Mouse (Mus musculus): ENCODE data around the gene Vezf1. TPM values are rescaled to one million over a fixed set of nuclear protein-coding genes. Genes with fewer than 3 reads are reported as not detected.

Gene Vezf1
- total and polyA plus RNA-seq, 3 experiments = 15.8 to 78.3 (median 60.2) TPM

DNA sequence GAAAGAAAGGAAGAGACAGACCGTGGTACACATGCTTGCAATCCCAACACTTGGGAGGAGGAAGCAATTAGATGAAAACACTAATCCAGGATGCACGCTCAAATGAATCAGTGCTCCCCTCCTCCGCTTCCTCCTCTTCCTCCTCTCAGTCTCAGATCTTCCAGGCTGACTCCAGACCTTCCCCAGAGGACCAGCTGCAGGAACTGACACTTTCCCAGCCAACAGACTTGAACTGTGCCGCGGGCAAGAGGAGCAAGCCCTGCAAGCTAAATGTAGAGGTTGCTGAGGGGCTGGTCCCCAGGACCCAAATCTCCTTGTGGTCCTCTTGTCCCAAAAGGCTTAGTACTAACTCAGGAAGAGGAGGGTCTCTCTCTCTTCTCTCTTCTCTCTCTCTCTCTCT, 21.1 kb downstream of the Vezf1 start:
- Histone ChIP-seq H3K27me3 (ENCODE audit: insufficient read depth, low read length) (peaks cover 37% of the 10 kb centered on the region), H3K9me3 (replicated peaks) (no peaks in the 10 kb centered on the region), H3K4me1 (ENCODE audit: insufficient read depth, low read depth, low read length) (peaks cover 14% of the 10 kb centered on the region), H3K36me3 (replicated peaks) (peaks cover 12% of the 10 kb centered on the region), H3K4me3 (ENCODE audit: low read depth, low read length) (no peak overlapping the region)
- DNase-seq (ENCODE audit: low spot score) (no peak), ATAC-seq (ENCODE audit: extremely low read depth, insufficient number of reproducible peaks, low FRiP score, poor library complexity, severe bottlenecking) (no peak)
- TF ChIP-seq GATA1 (IDR thresholded peaks at IDR 0.05; ENCODE audit: borderline replicate concordance, low read length) = no peak
- no peak for TF ChIP-seq POLR2AphosphoS5 (IDR thresholded peaks at IDR 0.05; ENCODE audit: insufficient replicate concordance, low read depth, low read length)
- TF ChIP-seq TAL1 (conservative IDR thresholded peaks at IDR 0.05; ENCODE audit: low read depth, low read length) = no peak
- no peak for TF ChIP-seq CTCF (IDR thresholded peaks at IDR 0.05; ENCODE audit: low read depth, low read length)
- no peak for TF ChIP-seq GATA2 (IDR thresholded peaks at IDR 0.05; ENCODE audit: borderline replicate concordance, low read depth, low read length)

GRCm38 (mm10) chr11:88090293-88090692, 22.2 kb downstream of the Vezf1 start:
- H3K27me3 ChIP-seq (ENCODE audit: insufficient read depth, low read length) = peaks cover 48% of the 10 kb centered on the region
- H3K4me3 ChIP-seq (ENCODE audit: low read depth, low read length) = no peak overlapping the region
- TF ChIP-seq TAL1 (conservative IDR thresholded peaks at IDR 0.05; ENCODE audit: low read depth, low read length) = no peak
- DNase-seq (ENCODE audit: low spot score) (no peak), ATAC-seq (ENCODE audit: extremely low read depth, insufficient number of reproducible peaks, low FRiP score, poor library complexity, severe bottlenecking) (no peak)
- H3K4me1 ChIP-seq (ENCODE audit: insufficient read depth, low read depth, low read length) = peaks cover 12% of the 10 kb centered on the region
- peaks cover 3% of the 10 kb centered on the region for H3K36me3 ChIP-seq (replicated peaks)
- H3K9me3 ChIP-seq (replicated peaks) = no peaks in the 10 kb centered on the region

DNA sequence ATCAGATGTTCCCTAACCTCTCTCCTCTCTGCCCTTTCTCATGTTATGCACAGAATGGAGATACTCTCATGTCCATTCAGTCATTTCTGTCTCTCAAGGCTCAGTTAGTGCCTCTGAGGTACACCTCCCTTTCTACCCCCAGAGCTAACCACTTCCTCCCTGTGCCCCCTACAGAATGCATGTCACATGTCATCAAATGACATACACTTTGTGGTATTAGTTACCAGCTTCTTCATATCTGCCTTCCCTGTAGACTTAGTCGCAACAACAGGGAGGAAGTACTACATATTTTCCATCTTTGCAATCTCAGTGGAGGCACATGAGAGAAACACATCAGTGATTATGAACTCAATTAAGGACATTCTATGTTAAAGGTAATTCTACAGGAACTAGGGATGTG, 23.9 kb downstream of the Vezf1 start:
- Histone ChIP-seq H3K4me3 (ENCODE audit: low read depth, low read length) (no peak overlapping the region), H3K36me3 (replicated peaks) (no peaks in the 10 kb centered on the region), H3K27me3 (ENCODE audit: insufficient read depth, low read length) (peaks cover 61% of the 10 kb centered on the region), H3K4me1 (ENCODE audit: insufficient read depth, low read depth, low read length) (peaks cover 16% of the 10 kb centered on the region), H3K9me3 (replicated peaks) (no peaks in the 10 kb centered on the region)
- DNase-seq (ENCODE audit: low spot score) (no peak), ATAC-seq (ENCODE audit: extremely low read depth, insufficient number of reproducible peaks, low FRiP score, poor library complexity, severe bottlenecking) (no peak)
- TF ChIP-seq POLR2AphosphoS5 (IDR thresholded peaks at IDR 0.05; ENCODE audit: insufficient replicate concordance, low read depth, low read length) (no peak), CTCF (IDR thresholded peaks at IDR 0.05; ENCODE audit: low read depth, low read length) (no peak), GATA2 (IDR thresholded peaks at IDR 0.05; ENCODE audit: borderline replicate concordance, low read depth, low read length) (no peak), GATA1 (IDR thresholded peaks at IDR 0.05; ENCODE audit: borderline replicate concordance, low read length) (no peak), TAL1 (conservative IDR thresholded peaks at IDR 0.05; ENCODE audit: low read depth, low read length) (no peak)

DNA sequence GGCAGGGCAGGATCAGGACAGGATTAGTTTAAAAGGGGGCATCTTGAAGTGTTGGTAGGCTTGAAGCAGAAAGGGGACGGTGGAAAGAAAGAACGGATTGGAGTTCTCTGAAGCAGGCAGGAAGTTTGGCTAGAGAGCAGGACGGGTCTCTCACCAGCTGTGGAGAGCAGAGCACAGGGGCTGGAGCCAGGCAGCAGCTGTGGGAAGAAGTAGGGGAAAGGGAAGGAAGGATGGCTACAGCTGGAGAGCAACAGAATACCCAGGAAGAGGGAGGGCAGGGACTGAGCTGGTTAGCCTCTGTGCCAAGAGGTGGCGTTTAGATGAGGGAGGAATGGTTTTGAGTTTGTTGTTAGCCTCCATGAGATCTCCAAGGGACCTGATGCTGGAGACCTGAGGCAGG, 29.1 kb downstream of the Vezf1 start:
- Histone ChIP-seq H3K27me3 (ENCODE audit: insufficient read depth, low read length) (peaks cover 86% of the 10 kb centered on the region), H3K9me3 (replicated peaks) (no peaks in the 10 kb centered on the region), H3K4me1 (ENCODE audit: insufficient read depth, low read depth, low read length) (peaks cover 41% of the 10 kb centered on the region), H3K36me3 (replicated peaks) (peaks cover 4% of the 10 kb centered on the region), H3K4me3 (ENCODE audit: low read depth, low read length) (no peak overlapping the region)
- TF ChIP-seq TAL1 (conservative IDR thresholded peaks at IDR 0.05; ENCODE audit: low read depth, low read length) (no peak), POLR2AphosphoS5 (IDR thresholded peaks at IDR 0.05; ENCODE audit: insufficient replicate concordance, low read depth, low read length) (no peak), GATA1 (IDR thresholded peaks at IDR 0.05; ENCODE audit: borderline replicate concordance, low read length) (no peak), CTCF (IDR thresholded peaks at IDR 0.05; ENCODE audit: low read depth, low read length) (no peak), GATA2 (IDR thresholded peaks at IDR 0.05; ENCODE audit: borderline replicate concordance, low read depth, low read length) (no peak)
- no peak for ATAC-seq (ENCODE audit: extremely low read depth, insufficient number of reproducible peaks, low FRiP score, poor library complexity, severe bottlenecking)
- no peak for DNase-seq (ENCODE audit: low spot score)

DNA sequence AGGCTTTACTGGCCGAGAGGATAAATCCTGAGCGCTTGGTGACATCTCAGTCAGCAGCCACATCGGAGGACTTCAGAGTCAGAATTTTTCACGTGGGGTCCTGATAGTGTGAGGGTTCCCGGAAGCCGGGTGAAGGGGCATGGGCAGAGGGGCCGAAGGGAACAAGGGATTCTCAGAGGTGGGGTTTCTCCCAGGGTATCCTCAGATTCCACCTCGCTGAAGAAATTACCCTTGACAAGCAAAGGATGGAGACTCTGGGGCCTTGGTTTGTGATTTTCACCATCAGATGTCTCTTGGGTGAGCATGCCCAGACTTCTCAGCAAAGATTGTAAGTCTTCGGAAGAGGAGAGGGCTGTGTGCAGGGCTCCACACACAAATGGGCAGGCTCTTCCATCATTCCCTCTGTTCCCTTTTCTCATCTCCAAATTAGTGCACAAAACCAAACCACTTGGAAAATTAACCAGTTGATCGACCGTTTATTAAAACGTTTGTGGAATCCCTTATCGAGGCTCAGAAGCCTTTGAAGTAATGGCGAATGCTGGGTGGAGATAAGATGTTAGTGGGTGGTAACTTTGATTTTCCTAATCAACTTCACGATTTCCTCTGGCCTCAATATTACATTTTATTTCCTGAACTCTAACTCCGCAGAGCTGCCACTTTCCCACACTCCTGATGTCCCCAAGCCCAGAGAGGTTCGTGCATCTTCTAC, 30.1 kb downstream of the Vezf1 start, which contains the start of gene Cuedc1:
Gene Cuedc1 (plus strand): TSS at position 38 of the 709 bp plus-strand sequence.
- Histone ChIP-seq H3K4me1 (ENCODE audit: insufficient read depth, low read depth, low read length) (peaks cover 43% of the 10 kb centered on the region), H3K36me3 (replicated peaks) (peaks cover 4% of the 10 kb centered on the region)

DNA sequence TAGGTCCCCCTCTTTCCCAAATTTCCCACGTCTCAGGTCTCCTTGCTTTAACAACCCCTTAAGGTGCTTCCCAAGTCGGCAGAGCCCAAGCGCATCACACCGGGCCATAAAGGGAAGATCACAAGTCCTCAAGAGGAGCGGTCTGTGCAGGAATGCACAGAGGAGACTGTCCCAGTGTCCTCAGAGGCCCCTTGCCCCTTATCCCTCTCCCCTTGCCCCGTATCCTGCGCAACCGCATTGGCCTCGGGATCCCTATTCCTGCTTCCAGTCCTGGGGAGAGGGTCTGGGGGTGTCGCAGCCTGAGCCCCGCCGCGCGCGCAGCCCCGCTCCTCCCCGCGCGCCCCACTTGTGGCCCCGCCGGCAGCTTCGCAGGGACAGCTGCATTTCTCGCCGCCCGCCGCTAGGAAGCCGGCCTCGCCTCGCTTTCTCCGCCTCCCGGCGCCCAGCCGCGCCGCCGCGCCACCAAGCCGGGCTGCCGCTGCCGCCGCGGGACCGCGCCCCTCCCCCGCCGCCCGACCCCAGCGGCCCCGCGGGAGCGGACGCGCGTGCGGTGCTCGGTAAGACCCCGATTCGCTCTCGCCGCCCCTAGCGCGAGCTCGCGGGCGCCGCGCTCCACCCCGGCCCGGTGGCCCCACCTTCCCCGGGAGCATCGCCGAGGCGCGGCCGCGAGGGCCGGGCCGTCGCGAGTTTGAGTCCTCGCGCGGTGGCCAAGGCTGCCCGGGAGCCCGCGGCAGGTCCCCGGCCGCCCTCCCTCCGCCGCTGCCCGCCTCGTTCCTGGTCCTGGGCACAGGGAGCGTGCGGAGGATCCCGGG, 30.9 kb downstream of the Vezf1 start:
- peaks cover 93% of the 10 kb centered on the region for H3K27me3 ChIP-seq (ENCODE audit: insufficient read depth, low read length)
- TF ChIP-seq POLR2AphosphoS5 (IDR thresholded peaks at IDR 0.05; ENCODE audit: insufficient replicate concordance, low read depth, low read length) = no peak
- TF ChIP-seq GATA2 (IDR thresholded peaks at IDR 0.05; ENCODE audit: borderline replicate concordance, low read depth, low read length) = no peak
- TF ChIP-seq CTCF (IDR thresholded peaks at IDR 0.05; ENCODE audit: low read depth, low read length) = no peak
- no peak for TF ChIP-seq TAL1 (conservative IDR thresholded peaks at IDR 0.05; ENCODE audit: low read depth, low read length)
- TF ChIP-seq GATA1 (IDR thresholded peaks at IDR 0.05; ENCODE audit: borderline replicate concordance, low read length) = no peak
- peaks cover 4% of the 10 kb centered on the region for H3K36me3 ChIP-seq (replicated peaks)
- H3K4me1 ChIP-seq (ENCODE audit: insufficient read depth, low read depth, low read length) = peaks cover 51% of the 10 kb centered on the region
- peak overlapping the region; percentile 72 for H3K4me3 ChIP-seq (ENCODE audit: low read depth, low read length)
- DNase-seq (ENCODE audit: low spot score) (peak; percentile 72), ATAC-seq (ENCODE audit: extremely low read depth, insufficient number of reproducible peaks, low FRiP score, poor library complexity, severe bottlenecking) (no peak)
- no peaks in the 10 kb centered on the region for H3K9me3 ChIP-seq (replicated peaks)

More for the DNA sequence above, 30.1 kb downstream of the Vezf1 start, which contains the start of gene Cuedc1:
- no peaks in the 10 kb centered on the region for H3K9me3 ChIP-seq (replicated peaks)
- H3K27me3 ChIP-seq (ENCODE audit: insufficient read depth, low read length) = peaks cover 89% of the 10 kb centered on the region
- peak; percentile 32 for DNase-seq (ENCODE audit: low spot score)
- peak; percentile 38 for ATAC-seq (ENCODE audit: extremely low read depth, insufficient number of reproducible peaks, low FRiP score, poor library complexity, severe bottlenecking)
- peak within 1 kb of the TSS; percentile 72 for H3K4me3 ChIP-seq (ENCODE audit: low read depth, low read length)
- TF ChIP-seq TAL1 (conservative IDR thresholded peaks at IDR 0.05; ENCODE audit: low read depth, low read length) (peak; percentile 47), POLR2AphosphoS5 (IDR thresholded peaks at IDR 0.05; ENCODE audit: insufficient replicate concordance, low read depth, low read length) (no peak), GATA1 (IDR thresholded peaks at IDR 0.05; ENCODE audit: borderline replicate concordance, low read length) (no peak)
